Mouse (Mus musculus) urinary bladder, postnatal 14 days (tissue): ENCODE results near the gene Olfr1396.
A peak's percentile ranks its signal among the peaks of the same experiment; 100 is the strongest.
"Not testable (repeated sequence)": the region's sequence is repeated elsewhere in the genome, so short reads cannot be mapped to it uniquely, and the experiment has no call there.

ENCODE experiments used
- DNase-seq: peaks from one replicate; pipeline ENCODE4 v3.0.0; 2021; ENCODE audit warnings: low spot score

The Olfr1396 gene

GRCm38 (mm10) chr11:49089735-49090507 lies 24.8 kb downstream of the Olfr1396 start:
- no peak for DNase-seq

GRCm38 (mm10) chr11:49088990-49089652 lies 25.6 kb downstream of the Olfr1396 start:
- no peak for DNase-seq

GRCm38 (mm10) chr11:49087830-49088616 lies 26.7 kb downstream of the Olfr1396 start:
- DNase-seq, result peak; percentile 18

- DNase-seq, result no peak
These were observed 27.8 kb downstream of the Olfr1396 start for GRCm38 (mm10) chr11:49086858-49087361.

- no peak for DNase-seq
These were observed 29.8 kb downstream of the Olfr1396 start for GRCm38 (mm10) chr11:49084875-49085274.

GRCm38 (mm10) chr11:49084385-49084784 lies 30.3 kb downstream of the Olfr1396 start:
- no peak for DNase-seq

- no peak for DNase-seq
These were observed 30.9 kb downstream of the Olfr1396 start for GRCm38 (mm10) chr11:49083808-49084207.

GRCm38 (mm10) chr11:49083146-49083545 lies 31.5 kb downstream of the Olfr1396 start:
- no peak for DNase-seq

- DNase-seq, result no peak
These were observed 32.8 kb downstream of the Olfr1396 start for GRCm38 (mm10) chr11:49081886-49082285.

GRCm38 (mm10) chr11:49081356-49081755 lies 33.3 kb downstream of the Olfr1396 start:
- no peak for DNase-seq

GRCm38 (mm10) chr11:49080636-49081035 lies 34.0 kb downstream of the Olfr1396 start:
- DNase-seq, result no peak

GRCm38 (mm10) chr11:49078719-49079118 lies 36.0 kb downstream of the Olfr1396 start:
- no peak for DNase-seq

GRCm38 (mm10) chr11:49077012-49077411 lies 37.7 kb downstream of the Olfr1396 start:
- no peak for DNase-seq

- DNase-seq, result not testable (repeated sequence)
These were observed 38.5 kb downstream of the Olfr1396 start, which contains the start of gene Ifi47 for GRCm38 (mm10) chr11:49076001-49076757. TSS of gene Ifi47 (plus strand) at chr11:49076587.

GRCm38 (mm10) chr11:49068358-49068757 lies 46.3 kb downstream of the Olfr1396 start:
- DNase-seq, result no peak

- not testable (repeated sequence) for DNase-seq
These were observed 50.8 kb downstream of the Olfr1396 start, which contains the start of gene Tgtp2 for GRCm38 (mm10) chr11:49063713-49064469. TSS of gene Tgtp2 (minus strand) at chr11:49064206.

- not testable (repeated sequence) for DNase-seq
These were observed 52.8 kb downstream of the Olfr1396 start for GRCm38 (mm10) chr11:49061865-49062264.

GRCm38 (mm10) chr11:49060061-49060460 lies 54.6 kb downstream of the Olfr1396 start:
- not testable (repeated sequence) for DNase-seq
